In genomic region chr1:73541371-73541770, GRCm38 (mm10) we compare ENCODE assay signal across 19 mouse cellular contexts.
A peak's percentile ranks its signal among the peaks of the same experiment; 100 is the strongest.
DNase-seq lines count a peak whose midpoint lies in the region; ATAC-seq lines count a peak whose summit lies in the region.
"Had no signal": no experiment of that assay in that cellular context is flagged by ENCODE, and none has a peak within 500 bp of the region (broad histone marks: within the 10 kb centered on the region; RNA-seq: fewer than 3 reads in every experiment).

No protein-coding gene starts in this region.

- H3K9me3 ChIP-seq in heart, embryonic 11.5 days (replicated peaks; ENCODE audit: control insufficient read depth, low read length), result no peaks in the 10 kb centered on the region
- no peaks in the 10 kb centered on the region for H3K9me3 ChIP-seq in kidney, embryonic 16.5 days (ENCODE audit: low read length)
- H3K9me3 ChIP-seq: heart, embryonic 10.5 days; intestine, embryonic 15.5 days; limb, embryonic 13.5 days had no signal

- no peak for ATAC-seq in heart, embryonic 11.5 days (replicated peaks; ENCODE audit: insufficient number of reproducible peaks, low FRiP score, low TSS enrichment)
- ATAC-seq in kidney, embryonic 16.5 days (ENCODE audit: low FRiP score, low TSS enrichment), result peak; percentile 18; the same call in 1 of the 2 replicates
- no peak for ATAC-seq in megakaryocyte-erythroid progenitor cell, adult 5-6 weeks (replicated peaks; ENCODE audit: low FRiP score, low TSS enrichment, poor library complexity, severe bottlenecking)
- ATAC-seq: forebrain, postnatal 0 days; intestine, embryonic 15.5 days had no signal

- no peaks in the 10 kb centered on the region for H3K36me3 ChIP-seq in heart, embryonic 11.5 days (ENCODE audit: control insufficient read depth, insufficient read depth, low read length)
- H3K36me3 ChIP-seq in kidney, embryonic 16.5 days (ENCODE audit: insufficient read depth, low read length), result no peaks in the 10 kb centered on the region
- H3K36me3 ChIP-seq: heart, embryonic 10.5 days; intestine, embryonic 15.5 days; limb, embryonic 13.5 days had no signal

- no peaks in the 10 kb centered on the region for H3K4me1 ChIP-seq in heart, embryonic 11.5 days (ENCODE audit: control insufficient read depth, insufficient read depth, low read length)
- H3K4me1 ChIP-seq in brown adipose tissue, adult 24 weeks (ENCODE audit: control insufficient read depth, insufficient read depth, insufficient read length, low read length), result peaks cover 7% of the 10 kb centered on the region; the same call in 1 of the 2 replicates
- peaks cover 29% of the 10 kb centered on the region for H3K4me1 ChIP-seq in kidney, embryonic 16.5 days (ENCODE audit: insufficient read depth, low read length)

- H3K4me3 ChIP-seq in heart, embryonic 11.5 days (ENCODE audit: low read depth, low read length), result no peak overlapping the region
- H3K4me3 ChIP-seq in brown adipose tissue, adult 24 weeks (ENCODE audit: insufficient read depth, low read depth, low read length), result no peak overlapping the region
- H3K4me3 ChIP-seq in kidney, embryonic 16.5 days (ENCODE audit: low read length), result no peak overlapping the region
- H3K4me3 ChIP-seq: erythroblast, embryonic 14.5 days; heart, embryonic 10.5 days; intestine, embryonic 15.5 days; limb, embryonic 13.5 days had no signal

- WGBS in heart, embryonic 11.5 days (ENCODE audit: insufficient replicate concordance), result 56% methylated on average over 5 of the region's 5 CpGs
- WGBS in kidney, embryonic 16.5 days, result 18% methylated on average over 5 of the region's 5 CpGs

- DNase-seq in heart, adult 11 months, result peak; percentile 85
- DNase-seq in Muller cell, postnatal 12 days (ENCODE audit: inconsistent ontology term), result peak; percentile 19
- no peak for DNase-seq in urinary bladder, adult 2 months (ENCODE audit: low spot score)
- no peak for DNase-seq in right cerebral cortex, postnatal 36 days (ENCODE audit: low spot score in 2 of 2)
- DNase-seq: cerebellum, adult 8-10 months; forebrain, postnatal 0 days; heart, postnatal 14 days; layer of hippocampus, adult 9-11 months; midbrain, embryonic 14.5 days; right cerebral cortex, adult 18-20 months had no signal

- H3K4me2 ChIP-seq in heart, embryonic 11.5 days, result no peak overlapping the region
- no peak overlapping the region for H3K4me2 ChIP-seq in kidney, embryonic 16.5 days (replicated peaks; ENCODE audit: low read depth, low read length)
- H3K4me2 ChIP-seq: hindbrain, embryonic 14.5 days; intestine, embryonic 15.5 days; limb, embryonic 13.5 days had no signal

- no peaks in the 10 kb centered on the region for H3K27me3 ChIP-seq in heart, embryonic 11.5 days (ENCODE audit: control insufficient read depth, insufficient read depth, low read length)
- no peaks in the 10 kb centered on the region for H3K27me3 ChIP-seq in kidney, embryonic 16.5 days (ENCODE audit: insufficient read depth, low read length)
- H3K27me3 ChIP-seq: intestine, embryonic 15.5 days; limb, embryonic 13.5 days had no signal

- no peak overlapping the region for H3K9ac ChIP-seq in heart, embryonic 11.5 days (ENCODE audit: low read depth, low read length)
- no peak overlapping the region for H3K9ac ChIP-seq in kidney, embryonic 16.5 days (replicated peaks; ENCODE audit: low read length)
- H3K9ac ChIP-seq: forebrain, postnatal 0 days; hindbrain, embryonic 14.5 days; intestine, embryonic 15.5 days; limb, embryonic 13.5 days had no signal

- no peak overlapping the region for H3K27ac ChIP-seq in heart, embryonic 11.5 days (ENCODE audit: low read depth, low read length)
- H3K27ac ChIP-seq in brown adipose tissue, adult 24 weeks (replicated peaks; ENCODE audit: low read depth, low read length), result peak overlapping the region; percentile 75
- H3K27ac ChIP-seq in kidney, embryonic 16.5 days (ENCODE audit: low read length), result peak overlapping the region; percentile 0; the same call in 1 of the 2 replicates
- H3K27ac ChIP-seq: heart, embryonic 10.5 days; hindbrain, embryonic 14.5 days; intestine, embryonic 15.5 days; limb, embryonic 13.5 days had no signal

Comparison
In these comparisons a context has a peak if more than half of its experiments do, and no peak if none do; other contexts are left out.
1. DNase-seq: peak in heart, adult 11 months (single experiment) and Muller cell, postnatal 12 days (single experiment); none in urinary bladder, adult 2 months (single experiment) and right cerebral cortex, postnatal 36 days (0 of 2).